Mouse (Mus musculus): ENCODE measurements around the gene Psmd3.
A peak's percentile ranks its signal among the peaks of the same experiment; 100 is the strongest.

DNA sequence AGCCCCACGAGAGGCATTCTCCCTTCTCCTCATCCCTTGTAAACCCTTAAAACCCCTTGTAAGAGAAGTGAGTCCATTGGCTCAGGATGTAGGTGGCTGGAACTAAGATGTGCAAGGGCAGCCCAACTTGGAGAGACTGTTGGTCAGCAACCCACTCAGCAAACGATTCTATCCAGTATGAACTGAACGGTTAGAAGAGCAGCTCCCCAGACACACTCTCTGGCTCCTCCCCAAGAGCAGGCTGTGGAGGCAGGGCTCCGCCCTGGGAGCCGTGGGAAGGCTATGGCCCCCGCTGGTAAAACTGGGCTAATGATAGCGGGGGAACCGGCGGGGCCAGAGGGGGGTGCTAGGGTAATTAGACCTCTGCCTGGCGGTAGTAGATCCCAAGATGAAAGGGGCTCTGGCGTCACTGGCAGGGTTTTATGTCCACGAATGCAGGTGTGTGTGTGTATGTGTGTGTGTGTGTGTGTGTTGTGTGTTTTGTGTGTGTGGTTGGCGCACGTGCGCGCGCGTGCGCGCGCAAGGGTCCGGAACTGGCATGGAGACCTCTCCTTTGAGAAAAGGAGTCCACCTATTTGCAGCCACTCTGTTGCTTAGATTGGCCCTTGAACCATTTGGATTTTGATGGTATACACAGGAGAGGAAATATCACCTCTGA is 58.2 kb downstream of the Psmd3 start, which contains the start of gene Thra:
- TF ChIP-seq POLR2A (IDR thresholded peaks at IDR 0.05; ENCODE audit: borderline replicate concordance, extremely low read depth, insufficient read depth, insufficient read length, poor library complexity, severe bottlenecking): peak; percentile 29; the same call in 1 of the 2 replicates
- no peak for TF ChIP-seq CTCF (IDR thresholded peaks at IDR 0.05; ENCODE audit: borderline replicate concordance, extremely low read depth, insufficient read depth, insufficient read length)

Measured in brain, embryonic 14.5 days (tissue).